Mouse (Mus musculus) limb, embryonic 15.5 days (tissue): Measurements from ENCODE around the gene Ms4a15. TPM values are rescaled to one million over a fixed set of nuclear protein-coding genes. Genes with fewer than 3 reads are reported as not detected.

Experiments used
- ATAC-seq: fragments of 200-750 bp; cut with Nextera tagmentation; 2 replicates; pipeline ENCODE4 v1.8.0; 2017; ENCODE audit warnings: low read depth, moderate TSS enrichment; ENCODE audit not compliant: insufficient number of reproducible peaks, low FRiP score, low TSS enrichment
- H3K27ac ChIP-seq: fragments of 300-500 bp; sonication (generic); 2 replicates; pipeline ENCODE4 v1.5.1; 2015; ENCODE audit warnings: moderate library complexity, mild to moderate bottlenecking, inconsistent platforms
- H3K27me3 ChIP-seq: fragments of 300-500 bp; sonication (generic); 2 replicates; pipeline ENCODE4 v1.6.1; 2015; ENCODE audit warnings: inconsistent platforms
- H3K36me3 ChIP-seq: fragments of 300-500 bp; sonication (generic); 2 replicates; pipeline ENCODE4 v1.6.1; 2015; ENCODE audit warnings: inconsistent platforms
- H3K4me1 ChIP-seq: fragments of 300-500 bp; sonication (generic); 2 replicates; pipeline ENCODE4 v1.6.1; 2015; ENCODE audit warnings: inconsistent platforms
- H3K4me2 ChIP-seq: fragments of 300-500 bp; sonication (generic); 2 replicates; pipeline ENCODE4 v1.6.1; 2015; ENCODE audit warnings: mild to moderate bottlenecking, inconsistent platforms
- H3K4me3 ChIP-seq: fragments of 300-500 bp; sonication (generic); 2 replicates; pipeline ENCODE4 v1.5.1; 2015; ENCODE audit warnings: mild to moderate bottlenecking, inconsistent platforms
- H3K9ac ChIP-seq: fragments of 300-500 bp; sonication (generic); 2 replicates; pipeline ENCODE4 v1.6.1; 2015; ENCODE audit warnings: inconsistent platforms
- H3K9me3 ChIP-seq: fragments of 300-500 bp; sonication (generic); 2 replicates; pipeline ENCODE4 v1.6.1; 2016; ENCODE audit warnings: inconsistent platforms
- WGBS: fragments of 180-500 bp; shearing (Covaris S2); methylation state at CpG from one replicate; pipeline ENCODE4 v1.1.7; 2015; 5-methylcytosine and 5-hydroxymethylcytosine counted together
- polyA plus RNA-seq: library from polyadenylated mRNA; unstranded; fragments of >200 nt; fragmentation: Nextera tagmentation; extraction: Ambion mirVana; gene quantifications from 2 replicates; pipeline ENCODE4 v1.2.1, GENCODE M21; 2015

Gene Ms4a15
- polyA plus RNA-seq, 1 experiment from 2014 or later = not detected

DNA sequence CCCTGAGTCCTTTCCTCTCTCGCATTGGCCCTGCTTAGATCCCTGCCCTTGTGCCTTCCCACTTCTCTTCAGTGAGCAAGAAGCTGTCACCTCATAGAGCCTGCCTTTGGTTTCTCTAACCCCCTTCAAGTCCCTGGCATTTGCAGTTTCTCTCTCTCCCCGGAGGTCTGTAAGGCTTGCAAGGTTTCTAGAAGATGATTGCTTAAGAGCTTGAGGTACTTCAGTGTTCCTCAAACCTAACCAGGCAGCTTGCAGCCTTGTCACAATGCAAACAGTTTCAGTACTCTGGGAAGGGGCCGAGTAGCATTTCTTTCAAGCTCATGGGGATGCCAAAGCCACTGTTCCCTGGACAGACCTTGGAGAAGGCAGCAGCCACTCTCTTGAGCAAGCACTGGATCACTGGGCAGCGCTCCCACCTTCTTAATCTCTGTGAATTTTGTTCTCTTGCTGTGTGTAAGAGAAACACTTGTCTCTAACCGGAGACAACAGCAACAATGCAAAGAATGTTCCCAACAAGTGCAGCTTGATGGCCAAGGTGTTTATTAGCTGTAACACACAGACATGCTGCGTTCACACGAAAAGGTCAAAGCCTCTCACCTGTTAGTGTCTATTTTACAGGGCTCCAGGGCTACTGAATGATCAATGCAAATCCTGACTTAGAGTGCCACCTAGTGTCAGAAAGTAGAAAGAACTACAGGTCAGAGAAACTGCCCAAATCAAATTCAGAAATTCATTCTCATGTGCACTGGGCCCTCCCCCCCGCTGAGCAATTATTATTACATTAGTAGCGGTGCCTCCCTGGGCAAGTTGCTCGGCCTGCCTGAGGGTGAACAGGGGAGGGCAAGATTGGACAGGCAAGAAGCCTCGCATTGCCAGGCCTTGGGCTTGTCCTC lies 33.7 kb downstream of the Ms4a15 start:
- Histone ChIP-seq H3K9ac (no peak overlapping the region), H3K4me2 (0 out of 2 replicates have a peak overlapping the region, but pooled peaks have one; percentile 17), H3K9me3 (no peaks in the 10 kb centered on the region), H3K27ac (no peak overlapping the region), H3K4me1 (peaks cover 6% of the 10 kb centered on the region; the same call in 1 of the 2 replicates), H3K27me3 (peaks cover 12% of the 10 kb centered on the region), H3K36me3 (no peaks in the 10 kb centered on the region), H3K4me3 (no peak overlapping the region)
- 28% methylated on average over 11 of the region's 11 CpGs for WGBS
- peak; percentile 59; the same call in 1 of the 2 replicates for ATAC-seq

DNA sequence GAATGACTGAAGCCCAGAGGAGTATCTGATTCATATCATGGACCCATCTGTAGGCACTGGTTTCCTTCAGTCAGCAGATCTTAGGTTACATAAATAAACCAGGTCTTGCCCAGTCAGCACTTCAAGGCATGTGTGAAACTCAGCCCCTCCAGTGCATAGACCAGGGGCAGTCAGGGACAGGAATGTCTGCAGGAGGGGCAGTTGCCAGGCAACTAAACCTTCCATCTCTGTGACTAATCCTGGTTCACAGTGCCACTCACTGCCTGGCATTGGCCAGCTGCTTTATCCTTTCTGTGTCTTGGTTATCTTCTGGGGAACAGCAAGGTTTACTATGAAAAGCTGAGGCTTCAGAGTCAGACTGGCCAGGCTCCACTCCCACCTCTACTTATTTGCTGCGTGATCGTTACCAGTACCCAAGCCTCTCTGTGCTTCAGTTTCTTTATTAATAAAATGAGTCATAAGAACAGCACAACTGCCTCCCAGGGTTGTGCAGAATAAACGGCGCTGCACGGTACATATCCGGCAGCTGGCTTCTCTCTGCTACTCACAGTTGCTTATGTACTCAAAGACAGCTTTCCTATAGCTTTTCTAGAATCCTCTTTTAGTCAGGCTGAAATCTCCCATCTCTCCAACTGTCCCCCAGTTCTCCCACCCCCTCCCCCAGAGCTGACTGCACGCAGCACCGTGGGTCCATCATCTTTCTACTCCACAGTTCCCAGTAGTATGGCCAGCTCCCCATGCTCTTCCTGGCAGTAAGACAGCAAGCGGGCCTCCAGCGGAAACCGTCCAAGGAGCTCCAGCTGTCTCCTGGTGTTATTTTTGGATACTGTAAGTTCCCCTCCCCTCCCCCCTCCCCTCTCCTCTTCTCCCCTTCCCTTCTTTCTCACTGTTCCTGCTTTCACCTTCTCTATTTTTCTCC lies 40.8 kb downstream of the Ms4a15 start:
- peak overlapping the region; percentile 51 for H3K27ac ChIP-seq
- H3K9me3 ChIP-seq = no peaks in the 10 kb centered on the region
- no peak overlapping the region for H3K9ac ChIP-seq
- H3K27me3 ChIP-seq = peaks cover 14% of the 10 kb centered on the region; the same call in 1 of the 2 replicates
- H3K36me3 ChIP-seq = no peaks in the 10 kb centered on the region
- peaks cover 18% of the 10 kb centered on the region for H3K4me1 ChIP-seq
- WGBS = 59% methylated on average over 11 of the region's 11 CpGs
- ATAC-seq = peak; percentile 67
- no peak overlapping the region for H3K4me3 ChIP-seq
- H3K4me2 ChIP-seq = no peak overlapping the region

DNA sequence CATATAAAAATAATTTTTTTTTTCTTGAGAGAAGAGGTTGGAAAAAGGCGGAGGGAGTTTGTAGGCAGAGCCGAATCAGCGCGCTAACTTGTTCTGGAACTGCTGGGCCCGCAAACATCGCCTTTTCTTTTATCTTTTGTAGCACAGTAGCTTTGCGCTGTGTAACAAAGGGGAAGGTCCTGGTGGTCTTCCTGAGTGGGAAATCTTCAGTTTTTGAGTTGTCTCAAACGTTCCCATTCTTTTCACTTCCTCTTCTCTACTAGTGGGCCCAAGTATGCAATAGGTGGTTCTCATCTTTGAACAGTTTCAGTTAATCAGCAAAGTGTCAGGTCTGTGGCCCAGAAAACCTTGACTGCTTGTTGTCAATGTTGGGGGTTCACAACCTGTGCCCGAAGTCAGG lies 43.5 kb downstream of the Ms4a15 start:
- H3K4me2 ChIP-seq = peak overlapping the region; percentile 95

DNA sequence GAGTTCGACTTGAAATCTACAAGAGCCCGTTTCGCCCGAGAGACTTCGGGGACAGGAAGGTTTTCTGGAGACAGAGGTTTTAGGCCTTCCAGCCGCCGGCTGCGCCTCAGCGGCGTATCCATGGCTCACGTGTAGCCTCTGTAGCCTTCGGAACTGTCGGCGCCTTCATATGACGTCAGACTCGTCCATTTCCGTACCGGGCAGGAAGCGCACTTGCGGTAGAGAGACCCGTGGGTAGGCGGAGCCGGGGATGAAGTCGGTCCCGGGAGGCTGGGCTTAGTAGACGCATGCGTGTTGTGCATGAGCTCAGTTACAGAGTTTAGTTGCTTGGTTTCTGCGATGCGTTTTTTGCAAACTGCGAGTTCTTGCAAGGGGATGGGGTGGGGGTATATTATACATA lies 43.9 kb downstream of the Ms4a15 start, which contains the start of gene Ccdc86:
Gene Ccdc86, minus strand, starts transcription at position 155 of the 400 bp plus-strand sequence.
- Histone ChIP-seq H3K4me1 (peaks cover 28% of the 10 kb centered on the region), H3K27me3 (peaks cover 8% of the 10 kb centered on the region; the same call in 1 of the 2 replicates), H3K4me3 (peak within 1 kb of the TSS; percentile 63), H3K9ac (peak within 1 kb of the TSS; percentile 59), H3K27ac (peak within 1 kb of the TSS; percentile 58), H3K4me2 (peak within 1 kb of the TSS; percentile 95), H3K36me3 (peaks cover 16% of the 10 kb centered on the region), H3K9me3 (no peaks in the 10 kb centered on the region)
- under 1% methylated on average over 30 of the region's 30 CpGs for WGBS
- ATAC-seq = peak; percentile 92

More for the DNA sequence above, 43.5 kb downstream of the Ms4a15 start:
- peaks cover 11% of the 10 kb centered on the region for H3K36me3 ChIP-seq
- no peaks in the 10 kb centered on the region for H3K9me3 ChIP-seq
- peaks cover 9% of the 10 kb centered on the region; the same call in 1 of the 2 replicates for H3K27me3 ChIP-seq
- H3K27ac ChIP-seq = peak overlapping the region; percentile 58
- peaks cover 28% of the 10 kb centered on the region for H3K4me1 ChIP-seq
- H3K4me3 ChIP-seq = peak overlapping the region; percentile 63
- H3K9ac ChIP-seq = no peak overlapping the region
- 33% methylated on average over 9 of the region's 9 CpGs for WGBS
- no peak for ATAC-seq

DNA sequence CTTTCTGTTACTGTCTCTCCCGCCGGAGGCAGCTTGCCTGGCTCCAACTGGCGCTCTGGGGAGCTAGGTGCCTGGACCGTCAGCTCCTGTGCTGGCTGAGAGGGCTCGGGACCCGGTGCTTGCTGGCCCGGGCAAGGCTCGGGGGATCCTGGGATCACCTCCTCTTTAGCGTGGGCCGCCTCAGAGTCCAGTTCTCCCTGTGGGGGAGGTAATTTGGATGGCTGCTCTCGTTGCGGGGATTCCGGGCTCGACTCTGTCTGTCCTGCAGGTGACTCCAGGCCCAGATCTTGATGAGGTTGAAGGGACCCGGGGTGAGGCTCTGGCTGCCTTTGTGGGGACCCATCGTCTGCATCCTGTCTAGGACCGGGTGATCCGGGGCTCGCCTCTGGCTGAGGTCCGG lies 44.6 kb downstream of the Ms4a15 start:
- Histone ChIP-seq H3K36me3 (peaks cover 23% of the 10 kb centered on the region), H3K4me2 (peak overlapping the region; percentile 95), H3K4me1 (peaks cover 28% of the 10 kb centered on the region), H3K4me3 (peak overlapping the region; percentile 63), H3K9ac (peak overlapping the region; percentile 59), H3K27ac (no peak overlapping the region), H3K27me3 (peaks cover 1% of the 10 kb centered on the region; the same call in 1 of the 2 replicates), H3K9me3 (no peaks in the 10 kb centered on the region)
- under 1% methylated on average over 20 of the region's 20 CpGs for WGBS
- no peak for ATAC-seq

DNA sequence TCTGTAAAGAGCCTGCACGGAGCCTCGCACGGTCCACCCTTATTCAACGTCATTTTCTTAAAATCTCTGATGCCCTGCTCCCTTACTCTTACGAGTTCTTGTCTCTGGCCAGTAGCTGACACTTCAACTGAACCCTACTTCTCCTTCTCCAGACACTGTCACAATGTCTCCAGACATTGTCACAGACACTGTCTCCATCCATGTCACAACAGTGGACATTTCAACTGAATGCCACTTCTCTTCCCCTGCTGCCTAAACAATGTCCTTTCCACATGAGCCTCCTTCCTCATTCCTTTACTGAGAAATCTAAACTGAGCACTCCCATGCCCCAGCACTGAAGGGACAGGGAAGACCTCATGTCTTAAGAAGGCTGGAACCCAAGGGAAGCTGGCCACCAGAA lies 45.8 kb downstream of the Ms4a15 start:
- Histone ChIP-seq H3K27ac (no peak overlapping the region), H3K9me3 (no peaks in the 10 kb centered on the region), H3K4me2 (peak overlapping the region; percentile 95), H3K9ac (peak overlapping the region; percentile 59; the same call in 1 of the 2 replicates), H3K4me1 (peaks cover 28% of the 10 kb centered on the region), H3K36me3 (peaks cover 35% of the 10 kb centered on the region), H3K4me3 (peak overlapping the region; percentile 63), H3K27me3 (no peaks in the 10 kb centered on the region)
- 85% methylated on average over 5 of the region's 5 CpGs for WGBS
- no peak for ATAC-seq

DNA sequence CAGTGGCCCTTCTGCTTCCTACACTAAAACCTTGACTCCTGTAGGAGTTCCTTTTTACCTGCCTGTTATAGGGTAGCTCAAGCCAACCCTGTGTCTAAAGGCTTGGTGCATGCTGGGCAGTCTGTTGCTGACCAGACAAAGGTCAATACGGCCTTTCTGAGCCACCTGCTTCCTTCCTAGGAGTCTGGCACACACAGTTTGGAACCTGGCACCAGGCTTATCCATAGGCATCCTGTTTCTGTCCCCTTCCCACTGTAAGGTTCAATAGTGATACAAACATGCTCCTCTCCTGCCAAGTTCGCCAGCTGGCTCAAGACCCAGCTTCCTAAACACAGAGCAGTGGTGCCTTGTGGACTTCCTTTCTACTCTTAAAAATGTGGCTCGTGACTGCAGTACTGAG lies 46.5 kb downstream of the Ms4a15 start:
- Histone ChIP-seq H3K27me3 (no peaks in the 10 kb centered on the region), H3K4me2 (no peak overlapping the region; the same call in 1 of the 2 replicates), H3K9me3 (no peaks in the 10 kb centered on the region), H3K9ac (no peak overlapping the region), H3K4me3 (0 out of 2 replicates have a peak overlapping the region, but pooled peaks have one; percentile 63), H3K4me1 (peaks cover 30% of the 10 kb centered on the region), H3K36me3 (peaks cover 41% of the 10 kb centered on the region), H3K27ac (no peak overlapping the region)
- ATAC-seq = no peak
- 83% methylated on average over 3 of the region's 3 CpGs for WGBS

DNA sequence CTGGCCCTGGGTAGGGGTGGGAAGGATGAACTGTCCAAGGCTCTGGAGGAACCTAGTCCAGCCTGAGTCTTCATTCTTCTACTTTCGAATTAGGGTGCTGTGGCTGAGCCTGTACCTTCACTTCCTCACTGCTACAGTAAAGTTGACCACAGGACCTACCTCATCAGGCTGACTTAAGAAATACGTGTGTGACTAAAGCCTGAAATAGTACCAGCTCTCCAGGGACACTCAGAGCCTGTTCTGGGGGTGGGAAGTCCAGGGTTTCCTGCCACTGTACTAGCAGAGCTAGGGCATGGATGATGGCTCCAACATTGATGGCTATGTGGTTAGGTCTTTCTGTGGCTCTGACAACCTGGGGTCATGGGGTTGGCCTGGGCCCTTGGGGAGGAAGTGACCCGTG lies 49.1 kb downstream of the Ms4a15 start:
- ATAC-seq = no peak

DNA sequence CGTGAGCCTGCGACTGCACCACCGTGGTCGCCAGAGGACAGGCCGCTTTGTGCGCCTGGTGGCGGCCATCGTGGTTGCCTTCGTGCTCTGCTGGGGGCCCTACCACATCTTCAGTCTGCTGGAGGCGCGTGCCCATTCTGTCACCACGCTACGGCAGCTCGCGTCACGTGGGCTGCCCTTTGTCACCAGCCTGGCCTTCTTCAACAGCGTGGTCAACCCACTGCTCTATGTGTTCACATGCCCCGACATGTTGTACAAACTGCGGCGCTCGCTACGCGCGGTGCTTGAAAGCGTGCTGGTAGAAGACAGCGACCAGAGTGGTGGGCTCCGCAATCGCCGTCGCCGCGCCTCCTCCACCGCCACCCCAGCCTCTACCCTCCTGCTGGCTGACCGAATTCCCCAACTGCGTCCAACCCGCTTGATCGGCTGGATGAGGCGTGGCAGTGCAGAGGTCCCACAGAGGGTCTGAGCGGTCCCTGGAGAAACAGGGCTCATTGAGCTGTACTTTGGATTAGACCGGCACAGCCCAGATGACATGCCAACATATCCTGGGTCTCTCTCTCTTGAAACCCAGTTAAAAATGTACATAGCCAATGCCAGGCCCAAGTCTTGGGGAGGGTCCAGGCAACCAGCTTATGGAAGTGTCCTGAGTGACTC lies 52.1 kb downstream of the Ms4a15 start:
- Histone ChIP-seq H3K4me3 (peak overlapping the region; percentile 41), H3K9ac (peak overlapping the region; percentile 44), H3K9me3 (no peaks in the 10 kb centered on the region), H3K27me3 (no peaks in the 10 kb centered on the region), H3K27ac (0 out of 2 replicates have a peak overlapping the region, but pooled peaks have one; percentile 3), H3K4me2 (peak overlapping the region; percentile 92), H3K36me3 (peaks cover 41% of the 10 kb centered on the region), H3K4me1 (peaks cover 18% of the 10 kb centered on the region)
- 2% methylated on average over 40 of the region's 40 CpGs for WGBS
- ATAC-seq = no peak; the same call in 1 of the 2 replicates

More for the DNA sequence above, 49.1 kb downstream of the Ms4a15 start:
- WGBS = 78% methylated on average over 3 of the region's 3 CpGs
- H3K4me3 ChIP-seq = no peak overlapping the region
- H3K9ac ChIP-seq = no peak overlapping the region
- H3K36me3 ChIP-seq = peaks cover 41% of the 10 kb centered on the region
- no peak overlapping the region for H3K27ac ChIP-seq
- peaks cover 41% of the 10 kb centered on the region for H3K4me1 ChIP-seq
- H3K27me3 ChIP-seq = no peaks in the 10 kb centered on the region
- H3K9me3 ChIP-seq = no peaks in the 10 kb centered on the region
- H3K4me2 ChIP-seq = no peak overlapping the region

DNA sequence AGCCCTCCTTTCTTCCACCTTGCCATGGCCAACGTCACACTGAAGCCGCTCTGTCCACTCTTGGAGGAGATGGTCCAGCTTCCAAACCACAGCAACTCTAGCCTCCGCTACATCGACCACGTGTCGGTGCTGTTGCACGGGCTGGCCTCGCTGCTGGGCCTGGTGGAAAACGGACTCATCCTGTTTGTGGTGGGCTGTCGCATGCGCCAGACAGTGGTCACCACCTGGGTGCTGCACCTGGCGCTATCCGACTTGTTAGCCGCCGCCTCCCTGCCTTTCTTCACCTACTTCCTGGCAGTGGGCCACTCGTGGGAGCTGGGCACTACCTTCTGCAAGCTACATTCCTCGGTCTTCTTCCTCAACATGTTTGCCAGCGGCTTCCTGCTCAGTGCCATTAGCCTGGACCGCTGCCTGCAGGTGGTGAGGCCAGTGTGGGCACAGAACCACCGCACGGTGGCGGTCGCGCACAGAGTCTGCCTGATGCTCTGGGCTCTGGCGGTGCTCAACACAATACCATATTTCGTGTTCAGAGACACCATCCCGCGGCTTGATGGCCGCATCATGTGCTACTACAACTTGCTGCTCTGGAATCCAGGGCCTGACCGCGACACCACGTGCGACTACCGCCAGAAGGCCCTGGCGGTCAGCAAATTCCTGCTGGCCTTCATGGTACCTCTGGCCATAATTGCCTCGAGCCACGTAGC lies 52.8 kb downstream of the Ms4a15 start:
- peak; percentile 67; the same call in 1 of the 2 replicates for ATAC-seq
- H3K9ac ChIP-seq = peak overlapping the region; percentile 44
- 18% methylated on average over 37 of the region's 37 CpGs for WGBS
- H3K36me3 ChIP-seq = peaks cover 37% of the 10 kb centered on the region
- H3K27me3 ChIP-seq = no peaks in the 10 kb centered on the region
- H3K9me3 ChIP-seq = no peaks in the 10 kb centered on the region
- peak overlapping the region; percentile 92 for H3K4me2 ChIP-seq
- H3K4me3 ChIP-seq = peak overlapping the region; percentile 41
- H3K27ac ChIP-seq = 0 out of 2 replicates have a peak overlapping the region, but pooled peaks have one; percentile 3
- H3K4me1 ChIP-seq = peaks cover 18% of the 10 kb centered on the region
